Mouse (Mus musculus): ENCODE data around the gene Kdm2a. TPM values are rescaled to one million over a fixed set of nuclear protein-coding genes. Genes with fewer than 3 reads are reported as not detected.

Gene Kdm2a
- total RNA-seq, 2 experiments from 2014 or later: 71.2 to 80.9 TPM

- DNase-seq: peak; percentile 49
- intact Hi-C loops (cut with DNase I): loop anchor here (10.0 kb wide), 1 partner anchor 112 kb away; no protein-coding TSS in a partner anchor
These were observed 65.4 kb downstream of the Kdm2a start for GRCm38 (mm10) chr19:4332653-4333052.

DNA sequence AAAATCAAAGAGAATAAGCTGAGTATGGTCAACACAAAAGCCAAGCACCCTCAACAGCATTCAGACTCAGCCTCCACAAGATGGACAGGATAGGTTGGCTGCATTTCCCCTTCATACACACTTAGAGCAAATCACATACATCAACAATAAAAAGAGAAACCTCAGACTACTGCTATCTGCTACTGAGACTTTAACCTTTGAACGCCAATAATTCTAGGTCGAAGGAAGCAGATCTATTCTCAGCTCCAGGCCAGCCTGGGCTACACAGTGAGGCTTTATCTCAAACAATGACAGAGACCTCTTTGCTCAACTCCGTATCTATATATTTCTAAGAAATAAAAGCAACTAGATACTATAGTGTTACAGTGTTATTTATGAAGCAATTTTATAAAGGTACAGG, 66.8 kb downstream of the Kdm2a start:
- intact Hi-C loops (cut with DNase I): loop anchor here (10.0 kb wide), 1 partner anchor 114 kb away; no protein-coding TSS in a partner anchor
- no peak for DNase-seq

GRCm38 (mm10) chr19:4330603-4331002, 67.5 kb downstream of the Kdm2a start:
- no peak for DNase-seq
- intact Hi-C loops (cut with DNase I): loop anchor here (10.0 kb wide), 1 partner anchor 114 kb away; no protein-coding TSS in a partner anchor

DNA sequence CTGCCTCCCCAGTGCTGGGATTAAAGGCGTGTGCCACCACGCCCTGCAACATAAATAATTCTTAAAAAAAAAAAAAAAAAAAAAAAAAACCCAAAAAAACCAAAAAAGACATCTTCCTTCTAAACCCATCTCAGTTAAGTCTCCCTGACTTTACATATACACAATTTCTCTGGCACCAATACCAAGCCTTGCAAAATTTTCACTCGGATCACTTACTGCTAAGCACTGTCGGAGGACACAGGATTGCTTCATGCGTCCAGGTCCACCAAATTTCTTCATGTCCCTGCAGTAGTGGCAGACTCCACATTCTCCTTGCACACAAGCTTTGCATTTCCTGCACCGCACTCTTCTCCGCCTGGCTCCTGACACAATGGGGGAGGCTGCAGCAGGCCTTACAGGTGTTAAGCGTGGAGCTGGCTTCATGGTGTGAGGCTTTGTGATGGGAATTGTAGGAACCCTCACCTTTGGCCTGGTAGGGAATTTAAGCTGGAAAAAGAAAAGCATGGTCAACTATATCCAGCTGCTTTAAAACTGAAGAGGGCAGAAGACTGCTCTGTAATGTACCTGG, 69.3 kb downstream of the Kdm2a start:
- intact Hi-C loops (cut with DNase I): no loop called here
- DNase-seq: no peak

GRCm38 (mm10) chr19:4326881-4327280, 71.2 kb downstream of the Kdm2a start:
- intact Hi-C loops (cut with DNase I): no loop called here
- no peak for DNase-seq

DNA sequence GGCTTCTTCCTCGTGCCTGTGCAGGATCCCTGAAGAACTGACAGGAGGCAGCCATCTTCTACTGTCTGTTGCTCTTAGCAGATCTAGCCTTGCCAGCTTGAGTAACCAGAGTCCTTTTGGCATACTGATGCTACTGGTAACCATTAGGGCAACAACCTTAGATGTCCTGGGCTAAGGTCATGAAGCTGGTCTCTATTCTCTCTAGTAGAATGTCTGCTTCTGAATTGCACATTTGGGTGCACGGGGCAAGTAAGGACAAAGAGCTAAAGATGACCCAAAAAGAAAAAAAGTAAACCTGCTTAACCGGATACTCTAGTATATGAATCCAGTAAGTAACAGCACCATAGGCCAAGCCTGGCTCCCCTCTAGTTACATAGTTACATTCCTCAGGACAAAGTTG, 72.0 kb downstream of the Kdm2a start:
- intact Hi-C loops (cut with DNase I): no loop called here
- no peak for DNase-seq

GRCm38 (mm10) chr19:4322134-4322533, 76.0 kb downstream of the Kdm2a start:
- no peak for DNase-seq
- intact Hi-C loops (cut with DNase I): no loop called here

DNA sequence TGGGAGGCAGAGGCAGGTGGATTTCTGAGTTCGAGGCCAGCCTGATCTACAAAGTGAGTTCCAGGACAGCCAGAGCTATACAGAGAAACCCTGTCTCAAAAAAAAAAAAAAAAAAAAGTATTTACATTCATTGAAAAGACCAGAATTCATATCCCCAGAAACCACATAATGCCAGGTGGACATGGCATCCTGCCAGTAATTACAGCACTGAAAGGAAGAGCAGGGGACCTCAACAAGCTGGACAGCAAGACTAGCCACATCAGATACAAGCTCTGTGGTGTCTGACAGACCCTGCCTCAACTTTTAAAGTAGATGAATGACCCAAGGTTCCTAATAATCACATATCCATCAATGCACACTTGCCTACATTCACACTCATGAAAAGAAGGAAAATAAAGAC, 76.5 kb downstream of the Kdm2a start:
- intact Hi-C loops (cut with DNase I): no loop called here
- no peak for DNase-seq

DNA sequence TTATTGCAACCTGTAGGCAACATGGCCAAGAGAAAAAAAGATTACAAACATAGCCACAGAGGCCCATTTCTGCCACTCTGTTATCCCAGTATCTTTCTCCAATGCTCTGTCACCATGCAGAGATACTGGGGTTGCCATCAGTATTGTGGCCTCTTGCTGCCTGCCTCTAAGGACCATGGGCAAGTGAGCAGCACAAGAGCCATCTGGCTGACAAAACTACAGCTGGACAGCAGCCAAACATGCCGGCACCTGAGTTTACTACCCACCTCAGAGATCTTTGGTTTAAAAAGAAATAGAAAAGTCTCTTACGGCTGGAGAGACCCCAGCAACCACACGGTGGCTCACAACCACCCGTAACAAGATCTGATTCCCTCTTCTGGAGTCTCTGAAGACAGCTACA, 78.8 kb downstream of the Kdm2a start:
- intact Hi-C loops (cut with DNase I): no loop called here
- peak; percentile 50 for DNase-seq

GRCm38 (mm10) chr19:4317181-4317580, 80.9 kb downstream of the Kdm2a start:
- no peak for DNase-seq
- intact Hi-C loops (cut with DNase I): no loop called here

- intact Hi-C loops (cut with DNase I): no loop called here
- DNase-seq: peak; percentile 85
These were observed 82.7 kb downstream of the Kdm2a start for GRCm38 (mm10) chr19:4315223-4315944.

GRCm38 (mm10) chr19:4309776-4310185, 88.3 kb downstream of the Kdm2a start:
- peak; percentile 64 for DNase-seq
- intact Hi-C loops (cut with DNase I): loop anchor here (5.0 kb wide), 1 partner anchor 52 kb away; no protein-coding TSS in a partner anchor

DNA sequence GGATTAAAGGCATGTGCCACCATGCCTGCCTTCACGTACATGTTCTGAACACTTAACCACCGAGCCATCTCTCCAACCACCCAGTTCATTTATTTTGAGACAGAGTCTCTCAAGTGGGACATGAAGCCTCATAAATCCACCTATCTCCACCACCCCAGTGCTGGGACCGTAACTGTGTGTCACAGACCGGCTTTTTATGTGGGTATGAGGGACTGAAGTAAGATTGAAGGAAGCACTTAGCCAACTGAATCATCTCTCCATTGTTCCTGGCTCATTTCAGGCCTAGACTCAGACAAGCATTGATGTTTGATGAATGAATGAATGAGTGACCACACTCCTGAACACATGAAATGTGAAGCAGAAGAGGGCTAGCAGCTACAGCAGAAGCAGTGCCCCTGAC, 88.8 kb downstream of the Kdm2a start:
- DNase-seq: no peak
- intact Hi-C loops (cut with DNase I): loop anchor here (5.0 kb wide), 1 partner anchor 52 kb away; no protein-coding TSS in a partner anchor

- DNase-seq: peak; percentile 81
- intact Hi-C loops (cut with DNase I): loop anchor here (5.0 kb wide), 1 partner anchor 49 kb away; no protein-coding TSS in a partner anchor
These were observed 91.9 kb downstream of the Kdm2a start, which contains the start of gene Grk2 for GRCm38 (mm10) chr19:4306190-4306577. Gene Grk2 (minus strand): TSS chr19:4306222.

GRCm38 (mm10) chr19:4305491-4306189, 92.4 kb downstream of the Kdm2a start:
- intact Hi-C loops (cut with DNase I): loop anchor here (5.0 kb wide), 1 partner anchor 48 kb away; no protein-coding TSS in a partner anchor

DNA sequence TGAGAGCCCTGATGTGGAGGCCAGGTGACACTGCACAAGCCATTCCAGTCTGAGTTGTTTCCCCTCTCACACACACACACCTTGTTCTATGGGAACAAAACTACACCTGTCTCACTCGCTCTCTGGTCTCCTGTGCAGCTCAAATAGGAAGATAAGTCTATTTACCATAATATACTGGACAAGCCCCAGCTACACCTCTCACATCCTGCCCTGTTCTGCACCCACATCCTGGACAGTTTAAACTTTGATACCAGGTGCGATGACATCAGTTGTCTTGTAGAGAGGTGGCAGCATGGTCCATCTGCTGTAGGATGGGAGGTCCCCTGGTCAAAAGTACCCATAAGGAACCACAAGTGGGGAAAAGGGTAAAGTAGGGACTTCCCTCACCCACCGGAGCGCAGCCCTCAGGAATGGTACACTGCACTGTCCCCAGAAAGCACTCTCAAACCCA, 93.2 kb downstream of the Kdm2a start:
- intact Hi-C loops (cut with DNase I): loop anchor here (5.0 kb wide), 1 partner anchor 48 kb away; no protein-coding TSS in a partner anchor
- DNase-seq: no peak

More at GRCm38 (mm10) chr19:4305491-4306189, 92.4 kb downstream of the Kdm2a start:
- peak; percentile 53 for DNase-seq

DNA sequence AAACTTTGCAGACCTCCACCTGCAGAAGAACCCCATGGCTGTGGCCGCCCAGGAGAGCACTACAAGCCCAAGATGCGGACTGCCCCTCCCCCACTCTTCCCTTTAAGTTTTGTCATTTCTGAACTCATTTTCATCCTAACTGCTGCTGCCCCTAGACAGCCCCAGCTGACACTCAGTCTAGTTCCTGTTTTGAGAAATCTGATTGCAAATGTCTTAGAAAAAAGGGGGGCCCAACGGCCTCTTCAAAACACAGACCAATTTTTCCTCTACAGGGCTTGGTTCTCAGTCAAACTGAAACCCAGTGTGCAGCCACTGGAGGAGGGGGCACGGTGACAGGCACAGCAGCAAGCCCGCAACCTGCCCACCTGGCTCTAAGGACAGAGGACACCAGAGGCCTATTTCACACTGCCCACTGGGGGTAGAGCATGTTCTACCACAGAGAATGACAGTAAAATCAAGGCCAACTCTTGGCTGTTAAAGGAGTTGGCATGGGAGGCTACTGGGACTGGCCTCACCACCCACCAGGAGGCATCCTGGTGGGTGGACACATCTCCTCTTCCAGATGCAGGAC, 93.7 kb downstream of the Kdm2a start:
- no peak for DNase-seq
- intact Hi-C loops (cut with DNase I): no loop called here

DNA sequence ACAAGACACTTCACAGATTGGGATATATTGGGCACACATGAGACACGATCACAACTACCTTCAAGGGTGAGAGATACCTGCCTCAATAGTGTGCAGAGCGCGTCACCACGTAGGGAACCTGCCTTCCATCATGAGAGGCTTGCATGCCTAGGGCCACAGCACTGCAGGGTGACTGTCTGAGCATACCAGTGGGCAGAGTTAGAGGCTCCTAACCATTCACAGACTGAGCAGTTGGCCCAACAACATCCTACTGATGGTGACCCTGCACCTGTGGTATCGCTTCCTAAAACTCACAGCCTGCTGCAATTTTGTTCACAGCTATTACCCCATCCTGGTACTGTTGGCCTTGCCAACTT, 94.5 kb downstream of the Kdm2a start:
- intact Hi-C loops (cut with DNase I): no loop called here
- DNase-seq: no peak

GRCm38 (mm10) chr19:4302936-4303639, 95.0 kb downstream of the Kdm2a start:
- peak; percentile 92 for DNase-seq
- intact Hi-C loops (cut with DNase I): no loop called here
